Mouse (Mus musculus) liver, embryonic 14.5 days (tissue): ENCODE results near the gene Tnfrsf1a. TPM values are rescaled to one million over a fixed set of nuclear protein-coding genes. Genes with fewer than 3 reads are reported as not detected.

Source experiments
- ATAC-seq: fragments of 200-750 bp; cut with Nextera tagmentation; 2 replicates; pipeline ENCODE4 v1.8.0; 2017; ENCODE audit warnings: moderate number of reproducible peaks, mild to moderate bottlenecking, moderate library complexity; ENCODE audit not compliant: insufficient read depth
- DNase-seq, 3 experiments: peaks; one replicate each; pipeline ENCODE4 v3.0.0-alpha.2; 2012 to 2013; ENCODE audit warnings: low read depth in 3 of 3, low spot score in 3 of 3
- H3K27ac ChIP-seq: fragments of 300-500 bp; sonication (generic); 2 replicates; pipeline ENCODE4 v1.5.1; 2014; ENCODE audit warnings: moderate library complexity, mild to moderate bottlenecking, control low read depth, inconsistent platforms
- H3K27me3 ChIP-seq: fragments of 300-500 bp; sonication (generic); 2 replicates; pipeline ENCODE4 v1.6.1; 2014; ENCODE audit warnings: mild to moderate bottlenecking, low read length, moderate library complexity; ENCODE audit not compliant: control insufficient read depth, insufficient read depth
- H3K36me3 ChIP-seq: fragments of 300-500 bp; sonication (generic); replicated peaks from 2 replicates; pipeline ENCODE4 v1.6.1; 2014; ENCODE audit warnings: low read depth; ENCODE audit not compliant: control insufficient read depth, insufficient read depth
- H3K4me1 ChIP-seq, 2 experiments: fragments of 200-500 bp in 1 of 2; fragments of 300-500 bp in 1 of 2; sonication (generic) in 1 of 2; replicated peaks; 2 replicates each; pipeline ENCODE4 v1.6.1; 2012 to 2014; ENCODE audit warnings: antibody characterized with exemption in 1 of 2, inconsistent platforms in 1 of 2, low read length in 1 of 2; ENCODE audit not compliant: control insufficient read depth in 2 of 2, insufficient read depth in 2 of 2
- H3K4me2 ChIP-seq: fragments of 300-500 bp; sonication (generic); 2 replicates; pipeline ENCODE4 v1.6.1; 2014; ENCODE audit warnings: low read depth, mild to moderate bottlenecking, control low read depth, moderate library complexity
- H3K4me3 ChIP-seq, 2 experiments: fragments of 200-500 bp in 1 of 2; fragments of 300-500 bp in 1 of 2; sonication (generic) in 1 of 2; 2 replicates each; pipeline ENCODE4 v1.5.1; 2012 to 2014; ENCODE audit warnings: low read depth in 2 of 2, low read length in 2 of 2, mild to moderate bottlenecking in 2 of 2, control low read depth in 1 of 2, inconsistent platforms in 1 of 2, moderate library complexity in 1 of 2; ENCODE audit not compliant: insufficient read depth in 1 of 2
- H3K9ac ChIP-seq: fragments of 300-500 bp; sonication (generic); replicated peaks from 2 replicates; pipeline ENCODE4 v1.6.1; 2014; ENCODE audit warnings: mild to moderate bottlenecking, control low read depth, moderate library complexity
- H3K9me3 ChIP-seq: fragments of 300-500 bp; sonication (generic); 2 replicates; pipeline ENCODE4 v1.6.1; 2016; ENCODE audit warnings: low read length, mixed read lengths; ENCODE audit not compliant: control insufficient read depth
- CTCF ChIP-seq: IDR thresholded peaks from 2 replicates; pipeline ENCODE4 v1.5.1; 2016; ENCODE audit warnings: antibody characterized with exemption, low read depth, control low read depth
- EP300 ChIP-seq: IDR thresholded peaks from 2 replicates; pipeline ENCODE4 v1.6.1; 2016; ENCODE audit warnings: antibody characterized with exemption, low read depth
- WGBS: fragments of 180-500 bp; shearing (Covaris S2); extraction: QIAGEN DNeasy Blood & Tissue Kit; methylation state at CpG from one replicate; pipeline ENCODE4 v1.1.7; 2014; ENCODE audit not compliant: insufficient replicate concordance; 5-methylcytosine and 5-hydroxymethylcytosine counted together
- polyA plus RNA-seq, 2 experiments: library from polyadenylated mRNA; depleted of rRNA in 1 of 2; stranded (reverse) in 1 of 2; unstranded in 1 of 2; fragments of >200 nt; fragmentation: Nextera tagmentation in 1 of 2; extraction: Ambion mirVana in 1 of 2; gene quantifications; 2 replicates each; pipeline versions ENCODE4 v1.2.1 to v1.2.3; 2012 to 2014

Gene Tnfrsf1a
- polyA plus RNA-seq, 2 experiments = 16.8 to 21.1 TPM

- WGBS = 42% methylated on average over 6 of the region's 6 CpGs
These were observed 25.6 kb upstream of the Tnfrsf1a start for GRCm38 (mm10) chr6:125323547-125323946.

GRCm38 (mm10) chr6:125325337-125325736 lies 23.8 kb upstream of the Tnfrsf1a start:
- H3K27me3 ChIP-seq = peaks cover 7% of the 10 kb centered on the region
- TF ChIP-seq EP300 (no peak), CTCF (no peak)
- H3K27ac ChIP-seq = no peak overlapping the region
- H3K4me1 ChIP-seq = no peaks in the 10 kb centered on the region
- no peak overlapping the region for H3K9ac ChIP-seq
- 46% methylated on average over 6 of the region's 6 CpGs for WGBS
- H3K36me3 ChIP-seq = no peaks in the 10 kb centered on the region
- no peaks in the 10 kb centered on the region for H3K9me3 ChIP-seq
- H3K4me3 ChIP-seq = no peak overlapping the region
- ATAC-seq (no peak), DNase-seq (no peak)
- no peak overlapping the region for H3K4me2 ChIP-seq

More at GRCm38 (mm10) chr6:125323547-125323946, 25.6 kb upstream of the Tnfrsf1a start:
- Histone ChIP-seq H3K27ac (no peak overlapping the region), H3K4me3 (no peak overlapping the region), H3K36me3 (no peaks in the 10 kb centered on the region), H3K27me3 (peaks cover 7% of the 10 kb centered on the region), H3K4me1 (no peaks in the 10 kb centered on the region), H3K4me2 (no peak overlapping the region), H3K9me3 (no peaks in the 10 kb centered on the region), H3K9ac (no peak overlapping the region)
- ATAC-seq = no peak
- TF ChIP-seq EP300 = no peak
- TF ChIP-seq CTCF = no peak
- no peak for DNase-seq

- ATAC-seq (no peak), DNase-seq (no peak)
- no peak overlapping the region for H3K4me3 ChIP-seq
- peaks cover 4% of the 10 kb centered on the region; the same call in 1 of the 2 replicates for H3K27me3 ChIP-seq
- 56% methylated on average over 5 of the region's 5 CpGs for WGBS
- TF ChIP-seq CTCF (peak; percentile 79), EP300 (no peak)
- no peaks in the 10 kb centered on the region for H3K4me1 ChIP-seq
- no peaks in the 10 kb centered on the region for H3K9me3 ChIP-seq
- H3K27ac ChIP-seq = no peak overlapping the region
- H3K9ac ChIP-seq = no peak overlapping the region
- H3K36me3 ChIP-seq = no peaks in the 10 kb centered on the region
- H3K4me2 ChIP-seq = no peak overlapping the region
These were observed 20.9 kb upstream of the Tnfrsf1a start for GRCm38 (mm10) chr6:125328243-125328642.

GRCm38 (mm10) chr6:125330626-125331326 lies 18.4 kb upstream of the Tnfrsf1a start:
- Histone ChIP-seq H3K36me3 (no peaks in the 10 kb centered on the region), H3K4me3 (peak overlapping the region; percentile 50 to 52), H3K9ac (peak overlapping the region; percentile 40), H3K27ac (no peak overlapping the region), H3K27me3 (peaks cover 4% of the 10 kb centered on the region; the same call in 1 of the 2 replicates), H3K4me1 (no peaks in the 10 kb centered on the region), H3K4me2 (peak overlapping the region; percentile 66), H3K9me3 (no peaks in the 10 kb centered on the region)
- 2% methylated on average over 39 of the region's 39 CpGs for WGBS
- DNase-seq = peak in 2 of 3 experiments; percentile 35 to 37
- TF ChIP-seq EP300 = no peak
- TF ChIP-seq CTCF = no peak
- peak; percentile 72 for ATAC-seq

- Histone ChIP-seq H3K4me1 (no peaks in the 10 kb centered on the region), H3K27ac (no peak overlapping the region), H3K27me3 (peaks cover 4% of the 10 kb centered on the region; the same call in 1 of the 2 replicates), H3K4me2 (no peak overlapping the region), H3K36me3 (no peaks in the 10 kb centered on the region), H3K9ac (no peak overlapping the region), H3K9me3 (no peaks in the 10 kb centered on the region), H3K4me3 (no peak overlapping the region)
- no peak for TF ChIP-seq EP300
- TF ChIP-seq CTCF = no peak
- no peak for ATAC-seq
- 46% methylated on average over 14 of the region's 14 CpGs for WGBS
- no peak for DNase-seq
These were observed 15.9 kb upstream of the Tnfrsf1a start for GRCm38 (mm10) chr6:125333112-125333899.
